Comparison of ENCODE assay signal across 16 mouse cellular contexts in the genomic region with DNA sequence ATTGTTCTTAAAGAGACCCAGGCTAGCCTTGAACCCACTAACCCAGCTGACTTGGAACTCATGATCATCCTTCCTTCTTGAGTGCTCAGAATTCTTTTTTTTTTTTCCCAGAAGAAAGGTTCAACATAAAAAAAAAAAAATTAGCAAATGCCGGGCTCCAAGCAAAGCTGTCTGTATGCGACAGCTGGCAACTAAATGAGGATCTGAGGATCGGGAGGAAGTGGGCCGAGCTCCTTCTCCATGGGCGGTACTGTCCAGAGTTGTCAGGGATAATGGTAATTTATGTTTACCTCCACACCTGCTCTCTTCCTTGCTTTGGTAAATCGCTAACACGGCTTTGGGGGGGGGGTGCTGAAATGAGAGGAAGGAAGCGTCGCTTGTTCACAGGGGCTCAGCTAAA.
"Had no signal": no experiment of that assay in that cellular context is flagged by ENCODE, and none has a peak within 500 bp of the region (broad histone marks: within the 10 kb centered on the region; RNA-seq: fewer than 3 reads in every experiment).

No protein-coding gene starts in this region.

- ATAC-seq: liver, postnatal 0 days; midbrain, embryonic 13.5 days; midbrain, embryonic 16.5 days had no signal

- H3K4me3 ChIP-seq: liver, embryonic 13.5 days; liver, embryonic 15.5 days; midbrain, embryonic 13.5 days; neural tube, embryonic 12.5 days; stomach, embryonic 15.5 days had no signal

- H3K4me2 ChIP-seq: liver, embryonic 13.5 days; liver, embryonic 15.5 days; lung, embryonic 14.5 days; midbrain, embryonic 11.5 days; midbrain, embryonic 13.5 days; neural tube, embryonic 12.5 days; stomach, embryonic 15.5 days had no signal

- H3K9me3 ChIP-seq: liver, embryonic 13.5 days; liver, embryonic 15.5 days; midbrain, embryonic 13.5 days; neural tube, embryonic 12.5 days; stomach, embryonic 15.5 days had no signal

- H3K27me3 ChIP-seq: liver, embryonic 13.5 days; liver, embryonic 15.5 days; midbrain, embryonic 13.5 days; neural tube, embryonic 12.5 days; stomach, embryonic 15.5 days had no signal

- DNase-seq: liver, embryonic 13.5 days; liver, postnatal 0 days; lung, embryonic 14.5 days; lung, postnatal 10 days; lung, postnatal 4 days; right cerebral cortex, postnatal 14 days; thymus, adult 18-20 months; thymus, postnatal 14 days; thymus, postnatal 36 days had no signal

- H3K9ac ChIP-seq: liver, embryonic 13.5 days; liver, embryonic 15.5 days; liver, postnatal 0 days; lung, embryonic 14.5 days; midbrain, embryonic 13.5 days; neural tube, embryonic 12.5 days; stomach, embryonic 15.5 days had no signal

- H3K27ac ChIP-seq: liver, embryonic 13.5 days; liver, embryonic 15.5 days; midbrain, embryonic 13.5 days; neural tube, embryonic 12.5 days; stomach, embryonic 15.5 days; stomach, postnatal 0 days had no signal

- H3K36me3 ChIP-seq: liver, embryonic 13.5 days; liver, embryonic 15.5 days; midbrain, embryonic 13.5 days; neural tube, embryonic 12.5 days; stomach, embryonic 15.5 days had no signal

- H3K4me1 ChIP-seq: liver, embryonic 13.5 days; liver, embryonic 15.5 days; neural tube, embryonic 12.5 days; stomach, embryonic 15.5 days had no signal
